Mouse (Mus musculus) heart, embryonic 15.5 days (tissue): ENCODE data around the gene Dbf4. TPM values are rescaled to one million over a fixed set of nuclear protein-coding genes. Genes with fewer than 3 reads are reported as not detected.

ENCODE experiments used
- ATAC-seq: fragments of 200-750 bp; cut with Nextera tagmentation; replicated peaks from 2 replicates; pipeline ENCODE4 v1.8.0; 2017; ENCODE audit warnings: low read depth, moderate TSS enrichment; ENCODE audit not compliant: insufficient number of reproducible peaks, insufficient read depth, low FRiP score
- H3K27ac ChIP-seq: fragments of 300-500 bp; sonication (generic); 2 replicates; pipeline ENCODE4 v1.5.1; 2015; ENCODE audit warnings: mild to moderate bottlenecking, inconsistent platforms
- H3K27me3 ChIP-seq: fragments of 300-500 bp; sonication (generic); 2 replicates; pipeline ENCODE4 v1.6.1; 2015; ENCODE audit warnings: inconsistent platforms
- H3K36me3 ChIP-seq: fragments of 300-500 bp; sonication (generic); 2 replicates; pipeline ENCODE4 v1.6.1; 2015; ENCODE audit warnings: mild to moderate bottlenecking, inconsistent platforms
- H3K4me1 ChIP-seq: fragments of 300-500 bp; sonication (generic); replicated peaks from 2 replicates; pipeline ENCODE4 v1.6.1; 2015; ENCODE audit warnings: inconsistent platforms
- H3K4me2 ChIP-seq: fragments of 300-500 bp; sonication (generic); 2 replicates; pipeline ENCODE4 v1.6.1; 2015; ENCODE audit warnings: inconsistent platforms, mild to moderate bottlenecking, moderate library complexity
- H3K4me3 ChIP-seq: fragments of 300-500 bp; sonication (generic); 2 replicates; pipeline ENCODE4 v1.5.1; 2015; ENCODE audit warnings: mild to moderate bottlenecking, inconsistent platforms
- H3K9ac ChIP-seq: fragments of 300-500 bp; sonication (generic); 2 replicates; pipeline ENCODE4 v1.6.1; 2015; ENCODE audit warnings: mild to moderate bottlenecking, inconsistent platforms
- H3K9me3 ChIP-seq: fragments of 300-500 bp; sonication (generic); replicated peaks from 2 replicates; pipeline ENCODE4 v1.6.1; 2016; ENCODE audit warnings: inconsistent platforms
- WGBS: fragments of 180-500 bp; shearing (Covaris S2); methylation state at CpG from one replicate; pipeline ENCODE4 v1.1.7; 2015; ENCODE audit warnings: mixed read lengths; 5-methylcytosine and 5-hydroxymethylcytosine counted together
- polyA plus RNA-seq: library from polyadenylated mRNA; unstranded; fragments of >200 nt; fragmentation: Nextera tagmentation; extraction: Ambion mirVana; gene quantifications from 2 replicates; pipeline ENCODE4 v1.2.1, GENCODE M21; 2015

Gene Dbf4
- polyA plus RNA-seq, 1 experiment from 2014 or later: 21.8 TPM

GRCm38 (mm10) chr5:8362361-8362760, 60.2 kb downstream of the Dbf4 start:
- Histone ChIP-seq H3K4me1 (peaks cover 16% of the 10 kb centered on the region), H3K4me3 (no peak overlapping the region), H3K36me3 (no peaks in the 10 kb centered on the region), H3K27me3 (no peaks in the 10 kb centered on the region), H3K4me2 (no peak overlapping the region), H3K27ac (no peak overlapping the region), H3K9ac (no peak overlapping the region), H3K9me3 (no peaks in the 10 kb centered on the region)
- 35% methylated on average over 1 of the region's 1 CpGs for WGBS
- no peak for ATAC-seq

GRCm38 (mm10) chr5:8357677-8358076, 64.8 kb downstream of the Dbf4 start:
- WGBS: 41% methylated on average over 8 of the region's 8 CpGs
- Histone ChIP-seq H3K4me1 (peaks cover 21% of the 10 kb centered on the region), H3K4me2 (peak overlapping the region; percentile 35), H3K9ac (0 out of 2 replicates have a peak overlapping the region, but pooled peaks have one; percentile 10), H3K36me3 (no peaks in the 10 kb centered on the region), H3K9me3 (no peaks in the 10 kb centered on the region), H3K27me3 (no peaks in the 10 kb centered on the region), H3K4me3 (no peak overlapping the region), H3K27ac (peak overlapping the region; percentile 75)
- peak; percentile 58; the same call in 1 of the 2 replicates for ATAC-seq

- Histone ChIP-seq H3K9ac (no peak overlapping the region), H3K9me3 (no peaks in the 10 kb centered on the region), H3K36me3 (no peaks in the 10 kb centered on the region), H3K4me3 (no peak overlapping the region), H3K27ac (peak overlapping the region; percentile 75), H3K27me3 (no peaks in the 10 kb centered on the region), H3K4me2 (peak overlapping the region; percentile 35), H3K4me1 (peaks cover 21% of the 10 kb centered on the region)
- WGBS: 28% methylated on average over 13 of the region's 13 CpGs
- ATAC-seq: peak; percentile 70
Measured at GRCm38 (mm10) chr5:8356885-8357651, 65.4 kb downstream of the Dbf4 start.

- H3K27me3 ChIP-seq: no peaks in the 10 kb centered on the region
- H3K27ac ChIP-seq: peak overlapping the region; percentile 75
- no peak overlapping the region for H3K4me3 ChIP-seq
- H3K4me1 ChIP-seq: peaks cover 21% of the 10 kb centered on the region
- no peak overlapping the region for H3K9ac ChIP-seq
- peak; percentile 81 for ATAC-seq
- H3K9me3 ChIP-seq: no peaks in the 10 kb centered on the region
- H3K4me2 ChIP-seq: no peak overlapping the region
- H3K36me3 ChIP-seq: no peaks in the 10 kb centered on the region
- WGBS: 13% methylated on average over 2 of the region's 2 CpGs
Measured at GRCm38 (mm10) chr5:8356326-8356725, 66.2 kb downstream of the Dbf4 start.

GRCm38 (mm10) chr5:8349557-8349956, 73.0 kb downstream of the Dbf4 start:
- H3K4me3 ChIP-seq: no peak overlapping the region
- no peaks in the 10 kb centered on the region for H3K4me1 ChIP-seq
- H3K27ac ChIP-seq: no peak overlapping the region
- no peak for ATAC-seq
- H3K9ac ChIP-seq: no peak overlapping the region
- no peaks in the 10 kb centered on the region for H3K9me3 ChIP-seq
- WGBS: 67% methylated on average over 10 of the region's 10 CpGs
- H3K36me3 ChIP-seq: no peaks in the 10 kb centered on the region
- H3K4me2 ChIP-seq: no peak overlapping the region
- no peaks in the 10 kb centered on the region for H3K27me3 ChIP-seq

Other genes starting within 250 kb of the Dbf4 start
- gene Adam22, start 54.6 kb downstream of the Dbf4 start, polyA plus RNA-seq: 6.9 and 7.9 TPM in 2 replicates
- gene Slc25a40, start 134 bp upstream of the Dbf4 start, polyA plus RNA-seq: 11.2 and 11.7 TPM in 2 replicates
- gene Rundc3b, start 200.2 kb upstream of the Dbf4 start, polyA plus RNA-seq: 0.78 and 0.93 TPM in 2 replicates
- 0.53 and 0.73 TPM in 2 replicates for gene Abcb1a, start 237.4 kb upstream of the Dbf4 start, polyA plus RNA-seq